Mouse (Mus musculus) embryonic fibroblast, embryonic 13.5 days (primary cell): Measurements from ENCODE around the gene Disc1. TPM values are rescaled to one million over a fixed set of nuclear protein-coding genes. Genes with fewer than 3 reads are reported as not detected.
A peak's percentile ranks its signal among the peaks of the same experiment; 100 is the strongest.

Source experiments
- H3K27ac ChIP-seq: 2 replicates; pipeline ENCODE4 v1.5.1; 2012; ENCODE audit warnings: low read length, control low read depth, inconsistent platforms; ENCODE audit not compliant: insufficient read depth
- H3K4me1 ChIP-seq: 2 replicates; pipeline ENCODE4 v1.6.1; 2011; ENCODE audit warnings: low read length; ENCODE audit not compliant: control insufficient read depth, insufficient read depth
- H3K4me3 ChIP-seq: 2 replicates; pipeline ENCODE4 v1.5.1; 2011; ENCODE audit warnings: mild to moderate bottlenecking, control low read depth, low read length; ENCODE audit not compliant: insufficient read depth
- CTCF ChIP-seq: IDR thresholded peaks from 2 replicates; pipeline ENCODE4 v1.5.1; 2011; ENCODE audit warnings: mild to moderate bottlenecking, control low read depth, low read length, moderate library complexity, borderline replicate concordance; ENCODE audit not compliant: insufficient read depth
- POLR2A ChIP-seq: IDR thresholded peaks from 2 replicates; pipeline ENCODE4 v1.6.1; 2011; ENCODE audit warnings: low read depth, mild to moderate bottlenecking, control low read depth, low read length, moderate library complexity
- polyA plus RNA-seq: library from polyadenylated mRNA; stranded (reverse); fragments of >200 nt; gene quantifications from 2 replicates; pipeline ENCODE4 v1.2.4, GENCODE M21; 2011; ENCODE audit warnings: low read depth; ENCODE audit not compliant: missing spikeins, insufficient read length

Gene Disc1
- polyA plus RNA-seq, 1 experiment, result 1.0 TPM

- Histone ChIP-seq H3K4me3 (no peak overlapping the region), H3K4me1 (peaks cover 8% of the 10 kb centered on the region; the same call in 1 of the 2 replicates), H3K27ac (no peak overlapping the region)
- TF ChIP-seq CTCF (no peak), POLR2A (no peak)
These were observed 193.4 kb downstream of the Disc1 start for GRCm38 (mm10) chr8:125247349-125247748.

GRCm38 (mm10) chr8:125252946-125253345 lies 199.0 kb downstream of the Disc1 start:
- Histone ChIP-seq H3K4me1 (no peaks in the 10 kb centered on the region), H3K4me3 (no peak overlapping the region), H3K27ac (peak overlapping the region; percentile 80)
- no peak for TF ChIP-seq CTCF
- TF ChIP-seq POLR2A, result no peak

GRCm38 (mm10) chr8:125253505-125254180 lies 199.6 kb downstream of the Disc1 start:
- TF ChIP-seq POLR2A, result no peak
- peak overlapping the region; percentile 80 for H3K27ac ChIP-seq
- no peak overlapping the region for H3K4me3 ChIP-seq
- H3K4me1 ChIP-seq, result 0 out of 2 replicates have a peak, but pooled peaks cover under 1% of the 10 kb centered on the region

GRCm38 (mm10) chr8:125254188-125255005 lies 200.4 kb downstream of the Disc1 start:
- H3K4me3 ChIP-seq, result no peak overlapping the region
- H3K4me1 ChIP-seq, result 0 out of 2 replicates have a peak, but pooled peaks cover 2% of the 10 kb centered on the region
- TF ChIP-seq POLR2A (peak; percentile 42; the same call in 1 of the 2 replicates), CTCF (no peak)
- peak overlapping the region; percentile 80 for H3K27ac ChIP-seq

GRCm38 (mm10) chr8:125255006-125255685 lies 201.2 kb downstream of the Disc1 start:
- H3K4me3 ChIP-seq, result no peak overlapping the region
- 0 out of 2 replicates have a peak, but pooled peaks cover 2% of the 10 kb centered on the region for H3K4me1 ChIP-seq
- H3K27ac ChIP-seq, result peak overlapping the region; percentile 80
- TF ChIP-seq CTCF (no peak), POLR2A (no peak)

GRCm38 (mm10) chr8:125257660-125258059 lies 203.7 kb downstream of the Disc1 start:
- TF ChIP-seq CTCF (no peak), POLR2A (no peak)
- no peak overlapping the region for H3K27ac ChIP-seq
- no peak overlapping the region for H3K4me3 ChIP-seq
- 0 out of 2 replicates have a peak, but pooled peaks cover 2% of the 10 kb centered on the region for H3K4me1 ChIP-seq

GRCm38 (mm10) chr8:125258806-125259500 lies 205.0 kb downstream of the Disc1 start:
- no peak for TF ChIP-seq CTCF
- no peak for TF ChIP-seq POLR2A
- H3K27ac ChIP-seq, result no peak overlapping the region
- no peak overlapping the region for H3K4me3 ChIP-seq
- H3K4me1 ChIP-seq, result 0 out of 2 replicates have a peak, but pooled peaks cover 2% of the 10 kb centered on the region

- H3K4me3 ChIP-seq, result no peak overlapping the region
- H3K27ac ChIP-seq, result no peak overlapping the region
- H3K4me1 ChIP-seq, result no peaks in the 10 kb centered on the region
- no peak for TF ChIP-seq CTCF
- no peak for TF ChIP-seq POLR2A
These were observed 214.2 kb downstream of the Disc1 start for GRCm38 (mm10) chr8:125268181-125268705.

- no peak overlapping the region for H3K27ac ChIP-seq
- no peak overlapping the region for H3K4me3 ChIP-seq
- TF ChIP-seq CTCF (no peak), POLR2A (no peak)
- no peaks in the 10 kb centered on the region for H3K4me1 ChIP-seq
These were observed 216.3 kb downstream of the Disc1 start for GRCm38 (mm10) chr8:125270292-125270691.
